Mouse (Mus musculus) embryonic facial prominence, embryonic 10.5 days (tissue): Measurements from ENCODE around the gene Acad11. TPM values are rescaled to one million over a fixed set of nuclear protein-coding genes. Genes with fewer than 3 reads are reported as not detected.

Source experiments
- DNase-seq: peaks from one replicate; pipeline ENCODE4 v3.0.0-alpha.2; 2017; ENCODE audit warnings: low spot score
- H3K27ac ChIP-seq: fragments of 300-500 bp; sonication (generic); replicated peaks from 2 replicates; pipeline ENCODE4 v1.5.1; 2016; ENCODE audit warnings: mild to moderate bottlenecking
- H3K27me3 ChIP-seq: fragments of 300-500 bp; sonication (generic); replicated peaks from 2 replicates; pipeline ENCODE4 v1.6.1; 2016; ENCODE audit warnings: low read depth, mild to moderate bottlenecking; ENCODE audit not compliant: poor library complexity, severe bottlenecking
- H3K36me3 ChIP-seq: fragments of 300-500 bp; sonication (generic); replicated peaks from 2 replicates; pipeline ENCODE4 v1.6.1; 2016; ENCODE audit warnings: mild to moderate bottlenecking, moderate library complexity
- H3K4me1 ChIP-seq: fragments of 300-500 bp; sonication (generic); 2 replicates; pipeline ENCODE4 v1.6.1; 2016
- H3K4me3 ChIP-seq: fragments of 300-500 bp; sonication (generic); 2 replicates; pipeline ENCODE4 v1.5.1; 2016; ENCODE audit warnings: mild to moderate bottlenecking, moderate library complexity
- H3K9me3 ChIP-seq: fragments of 300-500 bp; sonication (generic); 2 replicates; pipeline ENCODE4 v1.6.1; 2016; ENCODE audit warnings: mild to moderate bottlenecking
- whole genome bisulfite sequencing: fragments of 180-500 bp; shearing (Covaris S2); methylation state at CpG from one replicate; pipeline ENCODE4 v1.1.7; 2016; 5-methylcytosine and 5-hydroxymethylcytosine counted together
- polyA plus RNA-seq: library from polyadenylated mRNA; unstranded; fragments of >200 nt; fragmentation: Nextera tagmentation; extraction: Ambion mirVana; gene quantifications from 2 replicates; pipeline ENCODE4 v1.2.1, GENCODE M21; 2016

Acad11 gene
- polyA plus RNA-seq = 9.7 and 10.2 TPM in 2 replicates

DNA sequence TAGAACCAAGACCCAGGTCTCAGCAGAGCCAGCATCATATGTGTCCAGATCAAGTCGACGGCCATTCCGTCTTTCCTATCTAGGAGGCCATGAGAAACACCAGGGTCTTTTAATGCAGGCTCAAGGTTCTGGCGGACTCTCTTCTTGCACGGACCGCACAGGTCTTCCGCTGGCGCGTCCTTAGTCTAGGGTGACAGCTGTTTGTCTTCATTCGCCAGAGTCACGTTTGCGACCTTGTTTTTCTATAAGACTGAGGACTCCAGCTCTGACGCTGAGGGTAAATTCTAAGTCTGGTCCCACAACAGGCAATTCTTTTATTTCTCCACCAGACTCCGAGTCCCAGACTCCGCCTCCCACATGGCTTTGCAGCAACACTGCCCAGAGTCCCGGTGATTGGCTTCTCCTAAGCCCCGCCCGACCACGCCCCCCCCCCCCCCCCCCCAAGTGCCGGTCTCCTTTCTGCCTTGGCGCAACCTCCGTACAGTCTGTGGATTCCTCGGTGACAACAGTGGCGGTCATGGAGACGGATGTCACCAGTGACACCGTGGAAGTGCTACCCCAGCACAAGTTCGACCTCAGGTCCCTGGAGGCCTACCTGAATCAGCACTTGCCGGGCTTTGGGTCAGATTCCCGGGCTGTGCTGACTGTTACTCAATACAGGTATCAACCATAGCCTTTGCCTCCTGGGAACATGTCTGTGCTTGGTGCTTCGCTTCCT, at the start of gene Acad11:
Acad11 (plus strand) TSS at position 134 of the 718 bp plus-strand sequence.
- Histone ChIP-seq H3K27ac (peak within 1 kb of the TSS; percentile 93), H3K27me3 (no peaks in the 10 kb centered on the region), H3K4me1 (peaks cover 17% of the 10 kb centered on the region), H3K4me3 (peak within 1 kb of the TSS; percentile 84), H3K9me3 (no peaks in the 10 kb centered on the region), H3K36me3 (peaks cover 18% of the 10 kb centered on the region)
- peak; percentile 90 for DNase-seq
- under 1% methylated on average over 30 of the region's 30 CpGs for WGBS

DNA sequence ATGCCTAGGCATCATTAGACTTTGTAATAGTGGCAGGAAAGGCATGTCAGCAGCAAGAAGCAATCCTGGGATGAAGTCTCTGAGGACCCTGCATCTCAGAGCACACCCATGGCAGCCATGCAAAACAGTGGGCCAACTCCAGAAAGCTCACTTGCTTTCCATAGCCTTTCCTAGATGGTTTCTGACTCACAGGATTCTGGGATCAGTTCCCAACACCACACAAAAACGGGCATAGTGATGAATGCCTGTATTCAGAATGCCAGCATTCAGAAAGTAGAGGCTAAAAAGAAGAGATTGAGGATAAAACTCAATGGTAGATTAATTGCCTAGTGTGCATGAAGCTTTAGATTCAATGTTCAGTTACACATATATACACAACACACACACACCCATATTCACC, 48.7 kb upstream of the Acad11 start:
- Histone ChIP-seq H3K9me3 (no peaks in the 10 kb centered on the region), H3K27me3 (no peaks in the 10 kb centered on the region), H3K27ac (no peak overlapping the region), H3K36me3 (peaks cover 50% of the 10 kb centered on the region), H3K4me3 (no peak overlapping the region), H3K4me1 (no peaks in the 10 kb centered on the region)
- WGBS = 68% methylated on average over 1 of the region's 1 CpGs
- DNase-seq = no peak

- Histone ChIP-seq H3K36me3 (peaks cover 70% of the 10 kb centered on the region), H3K4me1 (no peaks in the 10 kb centered on the region), H3K27ac (no peak overlapping the region), H3K4me3 (no peak overlapping the region), H3K27me3 (no peaks in the 10 kb centered on the region), H3K9me3 (no peaks in the 10 kb centered on the region)
- no peak for DNase-seq
- 93% methylated on average over 10 of the region's 10 CpGs for WGBS
Measured at GRCm38 (mm10) chr9:104021026-104021425, 42.2 kb upstream of the Acad11 start.

DNA sequence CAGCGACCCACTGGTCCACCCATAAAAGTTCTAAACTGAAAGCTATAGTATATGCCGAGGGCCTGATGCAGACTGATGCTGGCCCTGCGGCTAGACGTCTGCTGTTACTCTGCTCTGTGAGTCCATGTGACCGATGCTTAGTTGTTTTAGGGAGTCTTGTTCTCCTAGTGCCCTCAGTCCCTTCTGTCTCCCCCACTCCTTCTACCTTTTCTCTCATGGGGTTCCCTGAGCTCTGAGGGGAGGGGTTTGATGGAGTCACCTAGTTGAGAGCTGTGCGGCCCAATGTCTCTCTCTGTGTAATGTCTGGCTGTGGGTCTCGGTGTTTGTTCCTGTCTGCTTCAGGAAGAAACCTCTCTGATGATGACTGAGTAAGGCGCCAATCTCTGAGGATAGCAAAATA, 36.0 kb upstream of the Acad11 start:
- Histone ChIP-seq H3K36me3 (peaks cover 49% of the 10 kb centered on the region), H3K27me3 (no peaks in the 10 kb centered on the region), H3K4me3 (no peak overlapping the region), H3K4me1 (no peaks in the 10 kb centered on the region), H3K27ac (no peak overlapping the region), H3K9me3 (peaks cover 6% of the 10 kb centered on the region; the same call in 1 of the 2 replicates)
- WGBS = 97% methylated on average over 8 of the region's 8 CpGs
- DNase-seq = no peak

- Histone ChIP-seq H3K9me3 (peaks cover 6% of the 10 kb centered on the region; the same call in 1 of the 2 replicates), H3K27me3 (no peaks in the 10 kb centered on the region), H3K36me3 (peaks cover 43% of the 10 kb centered on the region), H3K27ac (no peak overlapping the region), H3K4me3 (no peak overlapping the region), H3K4me1 (no peaks in the 10 kb centered on the region)
- no peak for DNase-seq
- 92% methylated on average over 11 of the region's 11 CpGs for WGBS
Measured at GRCm38 (mm10) chr9:104029861-104030260, 33.3 kb upstream of the Acad11 start.

- no peak overlapping the region for H3K27ac ChIP-seq
- H3K36me3 ChIP-seq = peaks cover 30% of the 10 kb centered on the region
- DNase-seq = no peak
- H3K9me3 ChIP-seq = no peaks in the 10 kb centered on the region
- no peaks in the 10 kb centered on the region for H3K27me3 ChIP-seq
- no peak overlapping the region for H3K4me3 ChIP-seq
- peaks cover 7% of the 10 kb centered on the region for H3K4me1 ChIP-seq
- WGBS = 85% methylated on average over 8 of the region's 8 CpGs
Measured at GRCm38 (mm10) chr9:104034231-104034630, 28.9 kb upstream of the Acad11 start.

GRCm38 (mm10) chr9:104034718-104035117, 28.5 kb upstream of the Acad11 start:
- H3K4me3 ChIP-seq = no peak overlapping the region
- no peaks in the 10 kb centered on the region for H3K27me3 ChIP-seq
- H3K4me1 ChIP-seq = peaks cover 7% of the 10 kb centered on the region
- H3K27ac ChIP-seq = no peak overlapping the region
- no peak for DNase-seq
- H3K9me3 ChIP-seq = no peaks in the 10 kb centered on the region
- peaks cover 33% of the 10 kb centered on the region for H3K36me3 ChIP-seq
- 74% methylated on average over 6 of the region's 6 CpGs for WGBS

GRCm38 (mm10) chr9:104035261-104036015, 27.7 kb upstream of the Acad11 start:
- Histone ChIP-seq H3K36me3 (peaks cover 33% of the 10 kb centered on the region), H3K4me3 (no peak overlapping the region), H3K27ac (no peak overlapping the region), H3K4me1 (peaks cover 7% of the 10 kb centered on the region), H3K9me3 (no peaks in the 10 kb centered on the region), H3K27me3 (no peaks in the 10 kb centered on the region)
- 49% methylated on average over 24 of the region's 24 CpGs for WGBS
- peak; percentile 82 for DNase-seq

GRCm38 (mm10) chr9:104038266-104038665, 24.9 kb upstream of the Acad11 start:
- Histone ChIP-seq H3K36me3 (peaks cover 27% of the 10 kb centered on the region), H3K4me3 (no peak overlapping the region), H3K4me1 (peaks cover 7% of the 10 kb centered on the region), H3K9me3 (no peaks in the 10 kb centered on the region), H3K27me3 (no peaks in the 10 kb centered on the region), H3K27ac (no peak overlapping the region)
- 91% methylated on average over 13 of the region's 13 CpGs for WGBS
- no peak for DNase-seq

DNA sequence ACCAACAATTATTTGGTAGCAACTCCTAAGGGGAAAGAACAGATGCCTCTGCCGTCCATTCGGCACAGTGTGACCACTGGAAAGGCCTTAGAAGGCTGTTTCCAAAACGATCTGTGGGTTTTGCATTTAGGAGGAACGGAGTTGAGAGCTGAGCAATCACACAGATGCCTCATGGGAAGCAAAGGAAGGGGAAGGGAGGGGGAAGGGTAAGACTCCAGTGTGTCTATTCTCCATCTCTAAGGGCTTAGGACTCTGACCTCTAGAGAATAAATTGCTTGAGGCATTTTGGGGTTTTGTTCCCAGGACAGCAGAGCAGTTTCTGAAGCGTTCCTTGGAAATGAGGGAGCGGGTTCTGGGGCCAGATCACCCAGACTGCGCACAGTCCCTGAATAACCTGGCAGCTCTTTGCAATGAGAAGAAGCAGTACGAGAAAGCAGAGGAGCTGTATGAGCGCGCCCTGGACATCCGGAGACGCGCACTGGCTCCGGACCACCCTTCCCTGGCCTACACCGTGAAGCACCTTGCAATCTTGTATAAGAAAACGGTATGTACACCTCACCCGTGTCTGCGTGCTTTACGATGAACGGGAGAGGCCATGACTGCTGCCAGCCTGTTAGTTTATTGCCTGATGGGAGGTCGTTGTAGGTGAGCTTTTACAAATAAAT, 24.0 kb upstream of the Acad11 start:
- 89% methylated on average over 21 of the region's 21 CpGs for WGBS
- Histone ChIP-seq H3K27ac (no peak overlapping the region), H3K4me1 (peaks cover 7% of the 10 kb centered on the region), H3K4me3 (no peak overlapping the region), H3K27me3 (no peaks in the 10 kb centered on the region), H3K36me3 (peaks cover 25% of the 10 kb centered on the region), H3K9me3 (no peaks in the 10 kb centered on the region)
- no peak for DNase-seq

DNA sequence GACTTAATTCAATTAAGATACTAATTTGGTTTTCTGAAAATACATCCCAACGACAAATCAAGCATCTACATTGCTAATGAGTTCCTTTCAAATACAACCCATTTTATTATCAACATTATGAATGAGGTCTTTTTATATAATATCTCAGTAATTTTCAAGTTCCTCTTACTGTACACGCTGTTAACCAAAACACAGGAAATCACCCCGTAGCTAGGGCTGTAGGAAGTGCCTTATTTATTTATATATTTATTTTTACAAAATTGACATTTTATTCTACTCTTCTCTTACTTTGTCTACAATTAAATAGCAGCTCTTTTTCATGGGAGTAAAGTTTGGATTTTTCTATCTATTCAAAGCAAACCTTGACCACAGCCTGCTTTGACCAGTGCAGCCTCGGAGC, 23.4 kb upstream of the Acad11 start:
- Histone ChIP-seq H3K4me1 (peaks cover 7% of the 10 kb centered on the region), H3K27ac (no peak overlapping the region), H3K27me3 (no peaks in the 10 kb centered on the region), H3K9me3 (no peaks in the 10 kb centered on the region), H3K4me3 (no peak overlapping the region), H3K36me3 (peaks cover 25% of the 10 kb centered on the region)
- no peak for DNase-seq
- 85% methylated on average over 4 of the region's 4 CpGs for WGBS

DNA sequence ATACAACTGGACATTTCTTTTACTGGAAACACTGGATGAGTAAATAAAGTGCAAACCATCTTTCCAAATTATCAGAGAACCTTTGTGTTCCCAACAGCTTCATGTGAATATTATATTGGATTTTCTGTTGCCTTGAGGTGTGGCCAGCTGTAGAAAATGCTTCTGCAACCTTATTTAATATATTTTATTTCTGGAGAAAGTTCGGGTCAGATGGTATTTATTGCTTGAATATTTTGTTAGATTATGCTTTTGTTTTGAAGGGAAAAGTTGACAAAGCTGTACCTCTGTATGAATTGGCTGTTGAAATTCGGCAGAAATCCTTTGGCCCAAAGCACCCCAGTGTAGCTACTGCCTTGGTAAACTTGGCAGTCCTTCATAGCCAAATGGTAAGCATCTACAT, 22.8 kb upstream of the Acad11 start, which contains the start of gene Gm28305:
Gm28305 (plus strand) TSS at position 301 of the 400 bp plus-strand sequence.
- Histone ChIP-seq H3K9me3 (no peaks in the 10 kb centered on the region), H3K27me3 (no peaks in the 10 kb centered on the region), H3K4me3 (no peak within 1 kb of the TSS), H3K4me1 (peaks cover 5% of the 10 kb centered on the region), H3K27ac (no peak within 1 kb of the TSS), H3K36me3 (peaks cover 25% of the 10 kb centered on the region)
- no peak for DNase-seq
- WGBS = 80% methylated on average over 2 of the region's 2 CpGs
